Mouse (Mus musculus): Measurements from ENCODE around the gene Prm3. TPM values are rescaled to one million over a fixed set of nuclear protein-coding genes. Genes with fewer than 3 reads are reported as not detected.
A peak's percentile ranks its signal among the peaks of the same experiment; 100 is the strongest.

Gene Prm3
- polyA plus RNA-seq, 1 experiment from 2014 or later, result not detected

- Histone ChIP-seq H3K27me3 (peaks cover 23% of the 10 kb centered on the region), H3K36me3 (replicated peaks) (no peaks in the 10 kb centered on the region), H3K9me3 (no peaks in the 10 kb centered on the region), H3K9ac (no peak overlapping the region), H3K4me1 (peaks cover 21% of the 10 kb centered on the region), H3K4me2 (no peak overlapping the region), H3K27ac (no peak overlapping the region), H3K4me3 (replicated peaks) (no peak overlapping the region)
- WGBS, result 90% methylated on average over 7 of the region's 7 CpGs
- no peak for ATAC-seq (ENCODE audit: low FRiP score)
Observed at GRCm38 (mm10) chr16:10787548-10788058, 3.1 kb downstream of the Prm3 start.

- ATAC-seq (ENCODE audit: low FRiP score), result no peak
- peaks cover 27% of the 10 kb centered on the region for H3K27me3 ChIP-seq
- 67% methylated on average over 4 of the region's 4 CpGs for WGBS
- H3K9me3 ChIP-seq, result no peaks in the 10 kb centered on the region
- H3K4me3 ChIP-seq (replicated peaks), result no peak overlapping the region
- H3K27ac ChIP-seq, result no peak overlapping the region; the same call in 1 of the 2 replicates
- no peak overlapping the region for H3K9ac ChIP-seq
- H3K4me2 ChIP-seq, result no peak overlapping the region
- peaks cover 27% of the 10 kb centered on the region for H3K4me1 ChIP-seq
- H3K36me3 ChIP-seq (replicated peaks), result no peaks in the 10 kb centered on the region
Observed at GRCm38 (mm10) chr16:10786782-10787547, 3.7 kb downstream of the Prm3 start.

GRCm38 (mm10) chr16:10786288-10786687 is 4.4 kb downstream of the Prm3 start:
- Histone ChIP-seq H3K4me2 (peak overlapping the region; percentile 82), H3K27me3 (peaks cover 30% of the 10 kb centered on the region), H3K4me1 (peaks cover 30% of the 10 kb centered on the region), H3K9ac (peak overlapping the region; percentile 65), H3K4me3 (replicated peaks) (peak overlapping the region; percentile 70), H3K36me3 (replicated peaks) (no peaks in the 10 kb centered on the region), H3K9me3 (no peaks in the 10 kb centered on the region), H3K27ac (peak overlapping the region; percentile 76)
- WGBS, result 1% methylated on average over 9 of the region's 9 CpGs
- ATAC-seq (ENCODE audit: low FRiP score), result peak; percentile 51

DNA sequence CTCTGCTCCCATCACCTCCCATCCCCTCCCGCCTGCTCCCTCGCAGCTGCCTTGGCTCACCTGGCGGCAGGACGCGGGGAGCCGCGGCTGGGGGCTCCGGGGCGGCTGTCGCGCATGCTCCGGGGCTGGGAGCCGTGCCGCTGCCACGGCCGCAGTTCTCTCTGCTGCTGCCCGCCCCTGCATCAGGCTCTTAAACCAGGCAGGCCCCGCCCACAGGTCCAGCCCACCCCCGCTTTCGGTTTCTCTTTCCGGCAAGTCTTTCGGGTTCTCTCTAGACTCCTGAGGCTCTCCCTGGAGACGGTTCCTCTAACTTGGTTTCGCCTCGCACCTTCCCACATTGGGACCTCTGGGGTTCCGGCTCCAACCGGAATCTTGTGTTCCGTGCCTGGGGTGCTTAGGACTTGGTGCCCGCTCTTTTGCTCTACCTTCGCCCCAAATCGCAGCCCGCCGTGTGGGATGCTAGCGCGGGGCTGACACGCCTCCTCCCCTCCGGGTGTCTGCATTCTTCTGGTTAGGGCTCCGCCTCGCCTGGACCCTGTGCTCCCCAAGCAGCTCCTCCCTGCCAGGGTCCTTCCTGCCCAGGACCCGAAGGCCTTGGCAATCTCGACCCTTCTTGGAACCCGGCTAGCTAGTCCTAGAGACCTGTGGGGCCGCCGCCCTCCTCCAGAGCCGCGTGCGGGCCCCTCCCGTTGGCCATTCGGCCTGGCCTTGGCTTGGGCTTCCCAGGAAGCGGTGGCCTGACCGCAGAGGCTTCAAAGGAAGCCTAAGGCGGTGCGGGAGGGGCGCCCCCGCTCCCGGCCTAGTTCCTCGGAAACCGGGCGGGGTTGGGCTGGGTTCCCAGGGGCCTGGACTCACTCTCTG is 5.1 kb downstream of the Prm3 start, which contains the start of gene Socs1:
Gene Socs1, minus strand, starts transcription at position 166 of the 861 bp plus-strand sequence.
- no peaks in the 10 kb centered on the region for H3K36me3 ChIP-seq (replicated peaks)
- peak; percentile 88 for ATAC-seq (ENCODE audit: low FRiP score)
- H3K27ac ChIP-seq, result peak within 1 kb of the TSS; percentile 76
- H3K4me1 ChIP-seq, result peaks cover 30% of the 10 kb centered on the region
- H3K9me3 ChIP-seq, result no peaks in the 10 kb centered on the region
- H3K9ac ChIP-seq, result peak within 1 kb of the TSS; percentile 65
- peaks cover 30% of the 10 kb centered on the region for H3K27me3 ChIP-seq
- H3K4me3 ChIP-seq (replicated peaks), result peak within 1 kb of the TSS; percentile 70
- under 1% methylated on average over 58 of the region's 59 CpGs for WGBS
- H3K4me2 ChIP-seq, result peak within 1 kb of the TSS; percentile 82

- no peaks in the 10 kb centered on the region for H3K9me3 ChIP-seq
- H3K4me2 ChIP-seq, result peak overlapping the region; percentile 82
- peak overlapping the region; percentile 65 for H3K9ac ChIP-seq
- peaks cover 30% of the 10 kb centered on the region for H3K27me3 ChIP-seq
- peak; percentile 78 for ATAC-seq (ENCODE audit: low FRiP score)
- H3K4me1 ChIP-seq, result peaks cover 30% of the 10 kb centered on the region
- peak overlapping the region; percentile 70 for H3K4me3 ChIP-seq (replicated peaks)
- peak overlapping the region; percentile 76 for H3K27ac ChIP-seq
- no peaks in the 10 kb centered on the region for H3K36me3 ChIP-seq (replicated peaks)
- under 1% methylated on average over 39 of the region's 55 CpGs for WGBS
Observed at GRCm38 (mm10) chr16:10784793-10785370, 5.8 kb downstream of the Prm3 start.

DNA sequence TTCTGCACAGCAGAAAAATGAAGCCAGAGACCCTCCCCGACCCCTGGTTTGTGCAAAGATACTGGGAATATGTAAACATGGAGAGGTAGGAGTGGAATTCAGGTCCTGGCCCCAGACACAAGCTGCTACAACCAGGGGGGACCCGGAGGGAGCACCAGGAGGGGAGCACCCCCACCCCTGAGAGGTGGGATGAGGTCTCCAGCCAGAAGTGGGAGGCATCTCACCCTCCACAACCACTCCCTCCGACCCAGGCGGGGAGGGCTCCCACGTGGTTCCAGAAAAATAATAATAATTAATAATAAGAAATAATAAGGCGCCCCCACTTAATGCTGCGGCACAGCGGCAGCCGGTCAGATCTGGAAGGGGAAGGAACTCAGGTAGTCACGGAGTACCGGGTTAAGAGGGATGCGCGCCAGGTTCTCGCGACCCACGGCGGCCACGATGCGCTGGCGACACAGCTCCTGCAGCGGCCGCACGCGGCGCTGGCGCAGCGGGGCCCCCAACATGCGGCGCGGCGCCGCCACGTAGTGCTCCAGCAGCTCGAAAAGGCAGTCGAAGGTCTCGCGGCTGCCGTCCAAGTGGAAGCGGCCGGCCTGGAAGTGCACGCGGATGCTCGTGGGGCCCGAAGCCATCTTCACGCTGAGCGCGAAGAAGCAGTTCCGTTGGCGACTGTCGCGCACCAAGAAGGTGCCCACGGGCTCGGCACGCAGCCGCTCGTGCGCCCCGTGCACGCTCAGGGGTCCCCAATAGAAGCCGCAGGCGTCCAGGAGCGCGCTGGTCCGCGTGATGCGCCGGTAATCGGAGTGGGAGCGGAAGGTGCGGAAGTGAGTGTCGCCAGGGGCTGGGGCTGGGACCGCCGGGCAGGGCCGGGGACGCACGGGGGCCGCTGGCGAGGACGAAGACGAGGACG is 6.6 kb downstream of the Prm3 start:
- ATAC-seq (ENCODE audit: low FRiP score), result peak; percentile 7; the same call in 1 of the 2 replicates
- 3% methylated on average over 79 of the region's 81 CpGs for WGBS

DNA sequence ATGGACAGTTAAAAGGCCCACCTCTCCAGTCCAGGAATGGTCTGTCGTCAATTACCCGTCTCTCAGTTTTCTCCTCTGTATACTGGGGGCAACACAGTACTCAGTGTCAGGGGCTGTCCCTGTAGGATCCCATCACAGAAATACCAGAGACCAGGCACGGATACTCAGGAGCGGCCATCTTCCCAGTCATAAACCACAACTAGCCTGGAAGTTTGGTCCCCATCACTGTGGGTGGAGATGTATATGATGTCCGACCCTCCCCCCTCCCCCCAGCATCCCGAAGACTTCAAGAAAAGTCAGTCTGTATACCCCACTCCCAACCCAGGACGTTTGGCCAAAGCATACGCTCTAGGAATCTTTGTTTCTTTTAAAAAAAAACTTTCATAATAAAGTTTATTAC is 7.3 kb downstream of the Prm3 start:
- no peak overlapping the region for H3K4me3 ChIP-seq (replicated peaks)
- peaks cover 26% of the 10 kb centered on the region for H3K4me1 ChIP-seq
- no peak overlapping the region for H3K4me2 ChIP-seq

More for the DNA sequence above, 6.6 kb downstream of the Prm3 start:
- Histone ChIP-seq H3K27ac (no peak overlapping the region), H3K36me3 (replicated peaks) (no peaks in the 10 kb centered on the region), H3K9ac (peak overlapping the region; percentile 65), H3K27me3 (peaks cover 30% of the 10 kb centered on the region), H3K4me2 (peak overlapping the region; percentile 82), H3K9me3 (no peaks in the 10 kb centered on the region), H3K4me3 (replicated peaks) (peak overlapping the region; percentile 70), H3K4me1 (peaks cover 30% of the 10 kb centered on the region)

GRCm38 (mm10) chr16:10783152-10783434 is 7.6 kb downstream of the Prm3 start:
- WGBS, result 61% methylated on average over 1 of the region's 1 CpGs

More for the DNA sequence above, 7.3 kb downstream of the Prm3 start:
- H3K36me3 ChIP-seq (replicated peaks), result no peaks in the 10 kb centered on the region
- peaks cover 30% of the 10 kb centered on the region for H3K27me3 ChIP-seq
- no peak overlapping the region for H3K27ac ChIP-seq
- WGBS, result 71% methylated on average over 8 of the region's 8 CpGs
- H3K9ac ChIP-seq, result no peak overlapping the region
- no peaks in the 10 kb centered on the region for H3K9me3 ChIP-seq
- no peak for ATAC-seq (ENCODE audit: low FRiP score)

DNA sequence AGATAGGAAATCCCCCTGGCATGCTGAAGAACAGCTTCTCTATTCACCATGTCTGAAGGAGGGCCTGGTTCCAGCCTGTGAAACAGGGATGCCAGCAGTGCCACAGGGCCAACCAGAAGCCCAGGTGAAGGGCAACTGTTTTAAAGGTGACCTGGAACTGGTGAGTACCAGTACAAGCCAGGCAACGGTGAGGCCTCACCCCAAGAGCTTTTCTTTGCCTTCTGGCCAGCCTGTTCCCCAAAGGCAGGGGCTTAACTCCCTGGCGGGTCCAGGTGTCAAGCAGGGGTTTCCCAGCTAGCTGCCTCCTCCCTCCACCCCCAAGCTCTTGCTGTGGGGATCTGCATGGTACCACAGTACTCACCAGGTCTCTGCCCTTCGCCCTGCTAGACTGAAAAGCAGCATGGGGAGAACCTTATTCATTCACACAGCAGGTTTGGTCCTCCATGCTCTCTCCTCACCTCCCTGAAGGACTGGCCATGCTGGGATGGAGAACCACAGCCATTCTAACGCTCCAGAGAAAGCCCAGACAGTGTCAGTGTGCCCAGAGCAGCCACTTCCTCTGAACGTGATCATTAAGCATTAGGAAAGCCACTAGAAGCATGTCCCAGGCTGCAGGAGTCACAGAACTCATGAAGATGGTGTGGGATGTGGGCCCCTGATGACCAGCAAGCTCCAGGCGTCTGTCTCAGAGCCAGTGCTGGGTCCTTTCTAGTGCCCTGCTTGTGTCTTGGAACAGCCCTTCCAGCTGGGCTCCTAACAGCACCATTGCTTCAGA is 8.2 kb downstream of the Prm3 start:
- Histone ChIP-seq H3K36me3 (replicated peaks) (no peaks in the 10 kb centered on the region), H3K4me2 (no peak overlapping the region), H3K9me3 (no peaks in the 10 kb centered on the region), H3K27ac (no peak overlapping the region), H3K4me3 (replicated peaks) (no peak overlapping the region), H3K9ac (peak overlapping the region; percentile 5; the same call in 1 of the 2 replicates), H3K27me3 (peaks cover 30% of the 10 kb centered on the region), H3K4me1 (peaks cover 25% of the 10 kb centered on the region)
- WGBS, result 39% methylated on average over 6 of the region's 6 CpGs
- no peak for ATAC-seq (ENCODE audit: low FRiP score)

More at GRCm38 (mm10) chr16:10783152-10783434, 7.6 kb downstream of the Prm3 start:
- H3K27ac ChIP-seq, result no peak overlapping the region
- H3K4me3 ChIP-seq (replicated peaks), result no peak overlapping the region
- no peak overlapping the region for H3K4me2 ChIP-seq
- ATAC-seq (ENCODE audit: low FRiP score), result no peak
- H3K27me3 ChIP-seq, result peaks cover 30% of the 10 kb centered on the region
- no peak overlapping the region for H3K9ac ChIP-seq
- no peaks in the 10 kb centered on the region for H3K9me3 ChIP-seq
- H3K36me3 ChIP-seq (replicated peaks), result no peaks in the 10 kb centered on the region
- H3K4me1 ChIP-seq, result peaks cover 25% of the 10 kb centered on the region

DNA sequence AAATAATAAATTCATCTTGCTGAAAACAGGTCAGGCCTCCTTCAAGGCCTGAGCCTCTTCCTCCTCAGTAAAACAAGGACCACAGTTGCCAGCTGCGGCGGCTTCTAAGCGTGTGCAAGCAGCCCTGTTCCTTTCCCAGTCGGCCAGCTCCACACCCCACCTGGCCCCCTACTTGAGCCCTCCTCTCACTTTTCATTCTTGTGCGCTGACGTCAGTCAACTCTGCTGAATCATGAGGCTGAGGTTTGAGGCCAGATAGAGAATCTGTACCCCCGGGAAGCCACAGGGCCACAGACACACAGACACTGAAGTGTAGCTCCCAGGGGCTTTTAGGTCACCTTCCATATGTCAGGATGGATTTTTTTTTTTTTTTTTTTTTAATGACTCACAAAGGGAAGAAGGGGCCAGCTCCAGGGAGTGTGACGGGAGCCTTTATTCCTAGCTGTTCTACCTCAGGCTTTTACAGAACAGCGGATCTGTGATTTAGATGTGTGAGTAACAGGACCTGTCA is 8.8 kb downstream of the Prm3 start:
- H3K9me3 ChIP-seq, result no peaks in the 10 kb centered on the region
- no peak overlapping the region for H3K27ac ChIP-seq
- H3K4me2 ChIP-seq, result no peak overlapping the region
- peaks cover 30% of the 10 kb centered on the region for H3K27me3 ChIP-seq
- H3K9ac ChIP-seq, result no peak overlapping the region
- 39% methylated on average over 9 of the region's 9 CpGs for WGBS
- no peak overlapping the region for H3K4me3 ChIP-seq (replicated peaks)
- no peaks in the 10 kb centered on the region for H3K36me3 ChIP-seq (replicated peaks)
- ATAC-seq (ENCODE audit: low FRiP score), result no peak
- H3K4me1 ChIP-seq, result peaks cover 25% of the 10 kb centered on the region

All from forebrain, embryonic 12.5 days (tissue).